Mouse (Mus musculus) CH12.LX (cell line): ENCODE results near the gene Sort1.

Source experiments
- BHLHE40 ChIP-seq: IDR thresholded peaks from 2 replicates; pipeline ENCODE4 v1.6.1; 2011; ENCODE audit warnings: mild to moderate bottlenecking, low read depth, low read length, improper control_type of control experiment
- CTCF ChIP-seq, 2 experiments: IDR thresholded peaks in 1 of 2; conservative IDR thresholded peaks in 1 of 2; 2 replicates each; pipeline ENCODE4 v1.5.1; 2011 to 2012; ENCODE audit warnings: low read depth in 2 of 2, low read length in 2 of 2, improper control_type of control experiment in 1 of 2, inconsistent platforms in 1 of 2, mild to moderate bottlenecking in 1 of 2, moderate library complexity in 1 of 2
- JUN ChIP-seq: IDR thresholded peaks from 2 replicates; pipeline ENCODE4 v1.6.1; 2011; ENCODE audit warnings: low read depth, mild to moderate bottlenecking, low read length, improper control_type of control experiment, moderate library complexity; ENCODE audit not compliant: insufficient read depth
- KAT2A ChIP-seq: IDR thresholded peaks from 2 replicates; pipeline ENCODE4 v1.6.1; 2012; ENCODE audit warnings: low read length, improper control_type of control experiment, inconsistent platforms; ENCODE audit not compliant: insufficient replicate concordance
- MAFK ChIP-seq: IDR thresholded peaks from 2 replicates; pipeline ENCODE4 v1.6.1; 2011; ENCODE audit warnings: low read length, improper control_type of control experiment; ENCODE audit not compliant: insufficient replicate concordance
- MAZ ChIP-seq: IDR thresholded peaks from 2 replicates; pipeline ENCODE4 v1.6.1; 2012; ENCODE audit warnings: low read depth, mild to moderate bottlenecking, inconsistent platforms, low read length, improper control_type of control experiment, moderate library complexity
- MXI1 ChIP-seq: IDR thresholded peaks from 2 replicates; pipeline ENCODE4 v1.6.1; 2011; ENCODE audit warnings: mild to moderate bottlenecking, low read depth, low read length, improper control_type of control experiment
- POLR2A ChIP-seq: IDR thresholded peaks from 2 replicates; pipeline ENCODE4 v1.6.1; 2011; ENCODE audit warnings: low read depth, mild to moderate bottlenecking, improper control_type of control experiment, low read length
- TCF12 ChIP-seq: IDR thresholded peaks from 2 replicates; pipeline ENCODE4 v1.6.1; 2014; ENCODE audit warnings: low read depth, mild to moderate bottlenecking, inconsistent platforms, low read length, improper control_type of control experiment
- ZC3H11A ChIP-seq: IDR thresholded peaks from 2 replicates; pipeline ENCODE4 v1.6.1; 2012; ENCODE audit warnings: low read depth, mild to moderate bottlenecking, inconsistent platforms, low read length, improper control_type of control experiment
- ZKSCAN1 ChIP-seq: IDR thresholded peaks from 2 replicates; pipeline ENCODE4 v1.6.1; 2012; ENCODE audit warnings: low read depth, inconsistent platforms, low read length, improper control_type of control experiment, borderline replicate concordance
- ZMIZ1 ChIP-seq: IDR thresholded peaks from 2 replicates; pipeline ENCODE4 v1.6.1; 2012; ENCODE audit warnings: low read depth, mild to moderate bottlenecking, inconsistent platforms, low read length, improper control_type of control experiment

DNA sequence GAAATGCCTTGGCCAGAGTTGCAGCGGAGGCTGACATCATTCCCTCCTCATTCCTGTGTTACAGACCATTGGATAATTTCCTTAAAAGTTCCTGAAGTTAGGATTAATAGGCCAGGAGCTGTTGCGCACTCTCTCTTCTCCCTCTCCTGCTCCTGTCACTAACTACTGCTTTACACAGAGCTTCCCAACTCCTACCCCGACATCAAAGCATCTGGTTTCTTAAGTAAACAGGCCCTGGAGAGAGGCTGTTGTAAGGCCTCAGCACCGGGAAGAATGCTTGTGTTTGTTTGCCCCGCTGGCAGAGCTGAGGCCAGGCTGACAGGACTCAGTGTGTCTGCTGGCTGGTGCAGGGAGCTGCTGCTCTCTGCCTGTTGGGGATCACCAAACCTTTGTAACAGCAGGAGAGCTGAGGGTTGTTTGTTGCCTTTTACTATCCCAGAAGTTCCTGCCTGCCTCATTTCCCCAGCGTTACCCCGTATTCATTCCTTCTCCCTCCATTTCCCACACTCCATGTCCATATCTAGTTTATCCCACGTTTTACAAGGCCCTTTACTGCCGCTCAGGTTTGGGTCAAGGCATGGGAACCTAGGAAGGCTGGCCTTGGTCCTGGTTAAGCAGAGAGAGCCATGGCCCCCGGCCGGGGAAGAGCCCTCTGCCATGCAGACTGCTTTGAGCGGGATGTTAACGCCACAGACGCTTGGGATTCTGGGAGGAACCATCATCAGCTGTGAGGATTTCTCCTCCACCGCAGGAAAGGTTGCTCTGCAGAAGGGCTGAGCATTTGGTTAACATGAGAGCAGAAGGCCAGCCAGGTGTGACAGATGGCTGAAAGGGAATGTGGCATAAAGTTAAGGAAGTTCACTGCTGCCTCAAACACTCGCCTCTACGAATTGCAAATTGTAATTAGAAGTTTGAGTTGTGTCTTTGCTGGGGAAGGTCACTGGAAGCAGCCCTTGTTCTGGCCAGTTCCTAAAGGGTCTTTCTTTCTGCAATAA is 4.2 kb downstream of the Sort1 start:
- TF ChIP-seq ZC3H11A = no peak
- TF ChIP-seq MAZ = no peak
- no peak for TF ChIP-seq CTCF (conservative IDR thresholded peaks at IDR 0.05 in 1 of 2, IDR thresholded peaks at IDR 0.05 in 1 of 2; ENCODE audit: low read depth in 2 of 2, low read length in 2 of 2)
- no peak for TF ChIP-seq POLR2A
- TF ChIP-seq ZMIZ1 = no peak
- no peak for TF ChIP-seq TCF12
- no peak for TF ChIP-seq MAFK
- TF ChIP-seq JUN = no peak
- no peak for TF ChIP-seq BHLHE40
- TF ChIP-seq KAT2A = no peak
- no peak for TF ChIP-seq ZKSCAN1
- no peak for TF ChIP-seq MXI1
